Mouse (Mus musculus) cerebellum, postnatal 4 days (tissue): Measurements from ENCODE around the gene Snrpf.
"Not testable (repeated sequence)": the region's sequence is repeated elsewhere in the genome, so short reads cannot be mapped to it uniquely, and the experiment has no call there.

Experiments used
- DNase-seq, 2 experiments: peaks; one replicate each; pipeline ENCODE4 v3.0.0; 2022; ENCODE audit warnings: low spot score in 2 of 2, mixed read lengths in 1 of 2

The Snrpf gene

GRCm38 (mm10) chr10:93575960-93576359 is 13.5 kb downstream of the Snrpf start:
- no peak for DNase-seq

DNA sequence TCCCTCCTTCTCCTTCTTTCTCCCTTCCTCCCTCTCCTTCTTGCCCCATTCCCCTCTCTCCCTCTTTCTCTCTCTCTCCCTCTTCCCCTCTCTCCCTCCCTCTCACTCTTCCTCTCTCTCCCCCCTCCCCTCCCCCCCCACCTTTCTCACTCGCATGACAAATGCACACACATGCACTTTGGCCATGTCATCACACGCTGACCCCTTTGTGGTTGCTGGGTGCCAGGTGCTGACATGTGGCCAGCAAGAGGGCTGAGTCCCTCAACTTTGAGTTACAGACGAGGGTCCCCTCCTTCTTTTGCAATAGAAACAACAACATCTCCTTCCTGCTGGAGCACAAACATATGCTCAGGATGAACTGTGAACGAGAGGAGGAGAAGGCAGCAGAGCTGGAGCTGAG is 14.5 kb downstream of the Snrpf start:
- DNase-seq, result no peak

DNA sequence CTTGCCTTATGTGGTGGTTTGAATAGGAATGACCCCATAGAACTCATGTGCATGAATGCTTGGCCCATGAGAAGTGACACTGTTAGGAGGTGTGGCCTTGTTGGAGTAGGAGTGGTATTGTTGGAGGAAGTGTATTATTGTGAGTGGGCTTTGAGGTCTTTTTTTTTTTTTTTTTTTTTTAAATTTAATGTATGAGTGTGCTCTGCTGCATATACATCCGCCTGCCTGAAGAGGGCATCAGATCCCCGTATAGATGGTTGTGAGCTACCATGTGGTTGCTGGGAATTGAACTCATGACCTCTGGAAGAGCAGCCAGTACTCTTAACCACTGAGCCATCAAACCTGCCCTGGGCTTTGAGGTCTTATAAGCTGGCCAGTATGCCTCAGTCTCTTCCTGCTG is 17.3 kb downstream of the Snrpf start:
- DNase-seq, result no peak

- no peak for DNase-seq
Observed at GRCm38 (mm10) chr10:93568671-93569070, 20.8 kb downstream of the Snrpf start.

GRCm38 (mm10) chr10:93567841-93568566 is 21.5 kb downstream of the Snrpf start:
- DNase-seq, result no peak

- DNase-seq, result no peak
Observed at GRCm38 (mm10) chr10:93567066-93567465, 22.4 kb downstream of the Snrpf start.

DNA sequence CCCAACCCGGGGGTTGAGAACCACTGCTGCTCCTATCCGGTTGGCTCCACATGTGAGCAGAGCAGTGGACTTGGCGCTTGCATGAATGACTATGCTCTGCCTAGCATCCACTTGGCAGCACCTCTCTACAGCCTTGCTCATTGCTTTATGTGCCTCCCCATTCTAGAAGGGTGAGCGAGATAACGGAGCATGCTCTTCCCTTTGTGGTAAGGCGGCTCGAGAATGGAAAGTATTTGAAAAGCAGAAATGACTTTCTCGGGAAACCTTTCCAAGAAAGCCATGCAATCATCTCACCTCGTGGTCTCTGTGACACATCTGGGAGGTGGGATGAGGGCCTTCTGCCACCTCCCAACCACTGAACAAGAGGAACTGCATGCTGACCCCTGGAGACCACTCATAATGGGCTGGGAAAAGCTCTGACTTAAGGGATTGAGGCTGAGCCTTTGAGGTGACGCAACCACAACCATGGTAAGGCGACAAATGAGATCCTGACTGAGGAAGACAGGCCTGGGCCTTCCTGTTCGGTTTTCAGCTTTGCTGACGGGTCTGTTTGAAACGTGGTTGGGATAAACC is 24.9 kb downstream of the Snrpf start:
- DNase-seq, result no peak

- DNase-seq, result no peak
Observed at GRCm38 (mm10) chr10:93559786-93560185, 29.7 kb downstream of the Snrpf start.

- DNase-seq, result not testable (repeated sequence)
Observed at GRCm38 (mm10) chr10:93557971-93558370, 31.5 kb downstream of the Snrpf start.

DNA sequence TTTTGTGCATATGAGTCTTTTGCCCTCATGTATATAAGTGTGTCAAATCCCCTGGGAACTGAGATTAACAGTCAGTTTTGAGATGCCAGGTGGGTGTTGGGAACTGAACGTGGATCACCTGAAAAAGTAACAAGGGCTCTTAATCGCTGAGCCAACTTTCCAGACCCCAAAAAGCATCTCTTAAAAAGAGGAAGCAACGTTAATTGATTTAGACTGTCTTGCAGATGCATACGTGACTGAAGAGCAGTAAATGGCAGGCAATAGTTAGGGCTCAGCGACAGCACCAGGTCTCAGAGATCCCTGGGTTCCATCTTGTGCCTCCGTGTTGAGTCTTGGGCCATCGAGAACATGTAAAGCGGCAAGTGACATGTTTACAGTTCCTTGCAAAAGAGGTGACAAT is 36.9 kb downstream of the Snrpf start:
- no peak for DNase-seq

- no peak for DNase-seq
Observed at GRCm38 (mm10) chr10:93549821-93550220, 39.7 kb downstream of the Snrpf start.

DNA sequence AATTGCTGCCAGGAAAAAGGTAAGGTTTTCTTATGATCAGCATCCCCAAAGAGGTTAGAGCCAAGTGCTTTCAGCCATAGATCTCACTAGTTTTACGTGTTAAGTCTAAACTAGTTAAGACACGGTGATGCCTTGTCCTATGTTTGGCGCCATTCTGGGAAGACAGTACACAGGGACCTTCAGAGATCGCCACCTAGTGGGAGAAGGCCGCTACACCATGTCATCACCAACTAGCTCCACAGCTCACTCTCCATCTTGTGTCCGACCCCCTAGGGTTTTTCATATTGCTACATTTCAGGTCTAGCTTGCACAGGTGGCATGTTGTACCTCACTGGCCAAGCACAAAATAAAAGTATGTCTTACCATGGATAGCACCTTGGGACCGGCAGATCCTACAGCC is 40.5 kb downstream of the Snrpf start:
- DNase-seq, result peak; percentile 50 to 81

- DNase-seq, result no peak
Observed at GRCm38 (mm10) chr10:93547741-93548270, 41.7 kb downstream of the Snrpf start.

GRCm38 (mm10) chr10:93544172-93544571 is 45.3 kb downstream of the Snrpf start:
- no peak for DNase-seq

DNA sequence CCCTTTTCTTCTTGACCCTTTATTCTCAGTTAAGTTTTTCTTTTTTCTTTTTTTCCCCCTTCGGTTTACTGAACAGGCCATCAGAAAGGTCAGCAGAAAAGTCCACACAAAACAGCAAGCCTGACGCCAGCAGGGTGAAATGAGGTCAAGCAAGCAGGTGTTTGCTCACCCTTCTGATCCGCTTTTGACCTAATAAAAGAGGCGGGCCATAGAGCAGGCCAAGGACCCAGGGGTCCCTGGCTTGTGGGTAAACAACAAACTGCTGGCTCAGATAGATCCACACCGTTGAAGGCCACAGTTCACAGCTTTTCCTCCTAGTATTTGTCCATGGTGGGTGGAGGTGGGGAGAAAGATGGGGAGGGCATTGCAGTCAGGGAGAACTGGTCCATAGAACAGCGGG is 46.3 kb downstream of the Snrpf start:
- no peak for DNase-seq

GRCm38 (mm10) chr10:93542356-93542755 is 47.1 kb downstream of the Snrpf start:
- DNase-seq, result no peak

GRCm38 (mm10) chr10:93541585-93541984 is 47.9 kb downstream of the Snrpf start:
- no peak for DNase-seq

DNA sequence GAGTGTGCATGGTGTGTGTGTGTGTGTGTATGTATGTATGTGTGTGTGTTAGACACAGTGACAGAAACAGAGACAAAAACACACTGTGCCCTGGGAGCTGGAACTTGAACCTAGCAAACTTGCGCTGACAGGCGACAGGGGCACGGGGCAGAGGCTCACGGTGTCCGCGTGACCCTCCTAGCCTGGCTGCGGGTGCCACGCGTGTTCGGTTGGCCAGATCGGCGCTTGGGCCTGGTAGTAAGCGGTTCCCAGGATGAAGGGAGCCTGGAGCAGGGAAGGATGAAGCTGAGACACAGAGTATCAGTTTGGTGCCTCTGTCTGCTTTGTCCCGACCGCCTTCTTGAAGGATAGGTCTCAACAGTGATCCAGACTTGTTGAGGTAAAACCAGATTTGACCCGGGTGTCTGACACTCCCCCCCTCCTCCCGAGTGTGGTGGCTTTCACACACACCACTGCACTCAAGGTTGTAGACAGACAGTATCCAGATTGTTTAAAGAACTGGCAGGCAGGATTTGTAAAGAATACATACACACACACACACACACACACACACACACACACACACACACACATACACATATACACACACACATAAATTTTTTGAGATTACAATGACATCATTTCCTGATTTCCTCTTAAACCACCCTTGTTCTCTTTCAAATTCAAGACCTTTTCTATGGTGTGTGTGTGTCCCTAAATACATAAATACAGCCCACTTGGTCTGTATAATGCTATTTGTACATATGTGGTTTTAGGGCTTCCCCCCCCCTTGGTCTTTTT is 48.9 kb downstream of the Snrpf start, which contains the start of gene Ccdc38:
Gene Ccdc38 (plus strand): TSS at position 202 of the 780 bp plus-strand sequence.
- DNase-seq, result no peak

GRCm38 (mm10) chr10:93539775-93540430 is 49.6 kb downstream of the Snrpf start, which contains the start of gene Amdhd1:
TSS of gene Amdhd1 (minus strand) at chr10:93540033.
- peak; percentile 39 to 71 for DNase-seq

DNA sequence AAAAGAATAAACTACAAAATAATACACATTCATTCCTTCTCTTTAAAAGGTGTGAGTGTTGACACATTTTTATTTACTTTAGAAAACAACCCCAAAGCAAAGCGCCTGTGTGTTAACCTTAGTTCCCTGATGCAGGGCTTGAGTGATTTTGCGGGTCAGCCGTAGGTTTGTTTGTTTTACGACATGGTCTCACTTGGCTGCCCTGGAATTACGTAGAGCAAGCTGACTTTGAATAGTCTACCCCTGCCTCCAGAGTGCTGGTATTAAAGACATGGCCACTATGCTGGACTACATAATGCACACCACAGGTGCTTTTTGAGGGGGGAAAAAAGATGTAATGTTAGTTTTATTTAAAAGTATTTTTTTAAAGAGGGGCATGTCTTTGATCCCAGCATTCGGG is 50.7 kb downstream of the Snrpf start:
- no peak for DNase-seq

DNA sequence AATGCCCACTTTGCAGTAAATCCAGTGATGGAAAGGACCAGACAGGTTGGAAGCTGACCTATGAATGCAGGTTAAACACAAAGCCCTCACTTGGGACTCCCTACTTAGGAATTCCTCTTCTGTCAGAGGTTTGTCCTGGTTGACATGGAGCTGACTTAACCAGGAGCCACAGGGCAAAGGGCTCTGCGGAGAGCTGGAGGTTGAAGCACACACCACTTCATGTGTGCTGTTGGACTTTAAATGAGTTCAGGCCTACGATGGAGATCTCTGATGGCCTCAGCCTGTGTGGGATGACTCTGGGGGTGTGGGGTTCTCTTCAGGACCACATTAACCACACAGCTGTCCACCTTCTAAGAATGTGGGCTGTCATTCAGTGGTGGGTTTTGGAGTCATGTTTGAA is 51.2 kb downstream of the Snrpf start:
- no peak for DNase-seq
